Mouse (Mus musculus) liver, embryonic 16.5 days (tissue): ENCODE measurements around the gene 1110032A03Rik. TPM values are rescaled to one million over a fixed set of nuclear protein-coding genes. Genes with fewer than 3 reads are reported as not detected.

ENCODE experiments used
- ATAC-seq: fragments of 200-750 bp; cut with Nextera tagmentation; 2 replicates; pipeline ENCODE4 v1.8.0; 2017; ENCODE audit warnings: low read depth, mild to moderate bottlenecking, moderate number of reproducible peaks, moderate library complexity
- H3K27ac ChIP-seq: fragments of 300-500 bp; sonication (generic); 2 replicates; pipeline ENCODE4 v1.5.1; 2014; ENCODE audit warnings: mild to moderate bottlenecking, low read length
- H3K27me3 ChIP-seq: fragments of 300-500 bp; sonication (generic); 2 replicates; pipeline ENCODE4 v1.6.1; 2014; ENCODE audit warnings: low read depth, low read length, mixed read lengths; ENCODE audit not compliant: control insufficient read depth, insufficient read depth
- H3K36me3 ChIP-seq: fragments of 300-500 bp; sonication (generic); 2 replicates; pipeline ENCODE4 v1.6.1; 2014; ENCODE audit warnings: mild to moderate bottlenecking; ENCODE audit not compliant: control insufficient read depth, insufficient read depth
- H3K4me1 ChIP-seq: fragments of 300-500 bp; sonication (generic); 2 replicates; pipeline ENCODE4 v1.6.1; 2014; ENCODE audit warnings: low read depth, low read length, mixed read lengths; ENCODE audit not compliant: control insufficient read depth
- H3K4me2 ChIP-seq: fragments of 300-500 bp; sonication (generic); 2 replicates; pipeline ENCODE4 v1.6.1; 2014; ENCODE audit warnings: low read depth, low read length, mixed read lengths
- H3K4me3 ChIP-seq: fragments of 300-500 bp; sonication (generic); 2 replicates; pipeline ENCODE4 v1.5.1; 2014; ENCODE audit warnings: low read depth, mild to moderate bottlenecking, low read length
- H3K9ac ChIP-seq: fragments of 300-500 bp; sonication (generic); 2 replicates; pipeline ENCODE4 v1.6.1; 2014; ENCODE audit warnings: low read depth, low read length
- H3K9me3 ChIP-seq: fragments of 300-500 bp; sonication (generic); replicated peaks from 2 replicates; pipeline ENCODE4 v1.6.1; 2016; ENCODE audit warnings: low read length; ENCODE audit not compliant: control insufficient read depth
- WGBS: fragments of 180-500 bp; shearing (Covaris S2); extraction: QIAGEN DNeasy Blood & Tissue Kit; methylation state at CpG from one replicate; pipeline ENCODE4 v1.1.7; 2014; ENCODE audit not compliant: insufficient replicate concordance; 5-methylcytosine and 5-hydroxymethylcytosine counted together
- polyA plus RNA-seq: library from polyadenylated mRNA; unstranded; fragments of >200 nt; fragmentation: Nextera tagmentation; extraction: Ambion mirVana; gene quantifications from 2 replicates; pipeline ENCODE4 v1.2.1, GENCODE M21; 2015

Gene 1110032A03Rik
- polyA plus RNA-seq, 1 experiment from 2014 or later, result 22.6 TPM

GRCm38 (mm10) chr9:50746214-50746677, 29.1 kb downstream of the 1110032A03Rik start, which contains the start of gene 2310030G06Rik:
TSS of gene 2310030G06Rik (minus strand) at chr9:50746536.
- ATAC-seq, result peak; percentile 74
- Histone ChIP-seq H3K4me1 (no peaks in the 10 kb centered on the region; the same call in 1 of the 2 replicates), H3K27me3 (peaks cover 5% of the 10 kb centered on the region; the same call in 1 of the 2 replicates), H3K27ac (peak within 1 kb of the TSS; percentile 69), H3K36me3 (no peaks in the 10 kb centered on the region), H3K4me2 (peak within 1 kb of the TSS; percentile 42), H3K9me3 (no peaks in the 10 kb centered on the region), H3K9ac (peak within 1 kb of the TSS; percentile 57), H3K4me3 (peak within 1 kb of the TSS; percentile 55)
- WGBS, result 12% methylated on average over 19 of the region's 19 CpGs

DNA sequence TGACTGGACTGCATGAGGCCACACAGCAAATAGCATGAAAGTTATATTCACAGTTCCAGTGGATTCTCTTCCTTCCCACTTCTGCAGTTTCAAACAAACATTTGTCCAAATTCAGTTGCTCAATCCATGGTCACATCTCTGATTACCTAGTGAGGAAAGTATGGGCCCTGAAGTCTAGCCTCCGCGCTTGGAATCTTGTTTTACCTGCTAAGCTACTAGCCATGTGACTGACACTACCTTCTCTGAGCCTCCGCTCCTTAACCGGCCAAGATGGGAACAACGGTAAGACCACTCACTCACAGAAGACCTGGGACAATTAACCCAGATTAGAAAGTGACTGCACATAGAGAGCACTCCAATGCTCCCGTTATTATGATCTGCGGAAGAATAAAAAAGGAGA, 29.5 kb downstream of the 1110032A03Rik start:
- no peaks in the 10 kb centered on the region; the same call in 1 of the 2 replicates for H3K4me1 ChIP-seq
- ATAC-seq, result peak; percentile 53; the same call in 1 of the 2 replicates
- H3K27ac ChIP-seq, result peak overlapping the region; percentile 69
- peak overlapping the region; percentile 42 for H3K4me2 ChIP-seq
- 31% methylated on average over 7 of the region's 7 CpGs for WGBS
- H3K9me3 ChIP-seq, result no peaks in the 10 kb centered on the region
- H3K36me3 ChIP-seq, result no peaks in the 10 kb centered on the region
- H3K9ac ChIP-seq, result peak overlapping the region; percentile 57
- H3K27me3 ChIP-seq, result peaks cover 5% of the 10 kb centered on the region; the same call in 1 of the 2 replicates
- H3K4me3 ChIP-seq, result peak overlapping the region; percentile 55

DNA sequence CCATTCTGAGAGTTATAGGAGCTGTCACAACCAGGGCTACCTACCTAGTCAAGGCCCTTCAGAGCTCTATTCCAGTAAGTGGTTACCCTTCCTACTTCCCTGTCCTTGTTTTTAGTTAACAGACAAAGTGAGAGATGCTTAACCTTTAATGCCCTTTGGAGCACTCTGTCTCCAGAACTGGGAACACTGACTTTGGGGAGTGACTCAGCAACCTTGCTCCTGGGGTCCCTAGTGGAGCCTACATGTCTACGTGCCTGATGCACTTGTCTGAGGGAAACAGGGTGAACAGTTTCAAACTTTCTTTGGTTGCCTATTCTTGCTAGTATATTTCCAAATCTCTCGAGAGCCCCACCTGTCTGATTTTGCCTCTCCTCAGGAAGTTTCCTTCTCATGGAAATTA, 32.6 kb downstream of the 1110032A03Rik start:
- H3K4me1 ChIP-seq, result peaks cover 12% of the 10 kb centered on the region
- no peaks in the 10 kb centered on the region for H3K9me3 ChIP-seq
- peaks cover 5% of the 10 kb centered on the region; the same call in 1 of the 2 replicates for H3K27me3 ChIP-seq
- no peak overlapping the region for H3K9ac ChIP-seq
- no peak overlapping the region for H3K4me3 ChIP-seq
- WGBS, result 44% methylated on average over 2 of the region's 2 CpGs
- H3K27ac ChIP-seq, result no peak overlapping the region
- H3K36me3 ChIP-seq, result no peaks in the 10 kb centered on the region
- no peak overlapping the region for H3K4me2 ChIP-seq
- ATAC-seq, result no peak

DNA sequence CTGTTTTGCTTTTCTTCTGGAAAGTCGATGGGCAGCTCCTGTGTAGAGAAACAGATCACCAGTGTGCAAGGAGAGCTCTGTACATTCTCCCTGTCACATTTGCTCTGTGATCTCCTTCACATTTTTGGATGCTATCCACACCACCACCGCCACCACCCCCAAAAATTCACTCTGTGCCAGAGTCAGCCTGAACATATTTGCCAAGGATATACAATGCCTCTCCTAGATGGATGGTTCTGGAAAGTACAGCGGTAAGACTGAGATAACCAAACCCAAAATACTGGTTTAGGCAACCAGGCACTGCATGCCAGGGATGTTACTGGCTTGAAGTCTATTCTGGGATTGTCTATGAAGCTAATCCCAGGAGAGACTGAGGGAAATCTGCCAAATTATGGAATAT, 33.1 kb downstream of the 1110032A03Rik start:
- Histone ChIP-seq H3K36me3 (no peaks in the 10 kb centered on the region), H3K4me3 (no peak overlapping the region), H3K27ac (no peak overlapping the region), H3K4me2 (no peak overlapping the region), H3K9me3 (no peaks in the 10 kb centered on the region), H3K9ac (no peak overlapping the region), H3K27me3 (peaks cover 5% of the 10 kb centered on the region; the same call in 1 of the 2 replicates), H3K4me1 (peaks cover 12% of the 10 kb centered on the region)
- 63% methylated on average over 3 of the region's 3 CpGs for WGBS
- ATAC-seq, result no peak

GRCm38 (mm10) chr9:50740867-50741784, 34.2 kb downstream of the 1110032A03Rik start:
- Histone ChIP-seq H3K9me3 (no peaks in the 10 kb centered on the region), H3K4me3 (no peak overlapping the region), H3K27ac (no peak overlapping the region), H3K27me3 (peaks cover 1% of the 10 kb centered on the region; the same call in 1 of the 2 replicates), H3K4me2 (no peak overlapping the region), H3K36me3 (no peaks in the 10 kb centered on the region), H3K9ac (no peak overlapping the region), H3K4me1 (peaks cover 12% of the 10 kb centered on the region)
- no peak for ATAC-seq
- 63% methylated on average over 14 of the region's 14 CpGs for WGBS

DNA sequence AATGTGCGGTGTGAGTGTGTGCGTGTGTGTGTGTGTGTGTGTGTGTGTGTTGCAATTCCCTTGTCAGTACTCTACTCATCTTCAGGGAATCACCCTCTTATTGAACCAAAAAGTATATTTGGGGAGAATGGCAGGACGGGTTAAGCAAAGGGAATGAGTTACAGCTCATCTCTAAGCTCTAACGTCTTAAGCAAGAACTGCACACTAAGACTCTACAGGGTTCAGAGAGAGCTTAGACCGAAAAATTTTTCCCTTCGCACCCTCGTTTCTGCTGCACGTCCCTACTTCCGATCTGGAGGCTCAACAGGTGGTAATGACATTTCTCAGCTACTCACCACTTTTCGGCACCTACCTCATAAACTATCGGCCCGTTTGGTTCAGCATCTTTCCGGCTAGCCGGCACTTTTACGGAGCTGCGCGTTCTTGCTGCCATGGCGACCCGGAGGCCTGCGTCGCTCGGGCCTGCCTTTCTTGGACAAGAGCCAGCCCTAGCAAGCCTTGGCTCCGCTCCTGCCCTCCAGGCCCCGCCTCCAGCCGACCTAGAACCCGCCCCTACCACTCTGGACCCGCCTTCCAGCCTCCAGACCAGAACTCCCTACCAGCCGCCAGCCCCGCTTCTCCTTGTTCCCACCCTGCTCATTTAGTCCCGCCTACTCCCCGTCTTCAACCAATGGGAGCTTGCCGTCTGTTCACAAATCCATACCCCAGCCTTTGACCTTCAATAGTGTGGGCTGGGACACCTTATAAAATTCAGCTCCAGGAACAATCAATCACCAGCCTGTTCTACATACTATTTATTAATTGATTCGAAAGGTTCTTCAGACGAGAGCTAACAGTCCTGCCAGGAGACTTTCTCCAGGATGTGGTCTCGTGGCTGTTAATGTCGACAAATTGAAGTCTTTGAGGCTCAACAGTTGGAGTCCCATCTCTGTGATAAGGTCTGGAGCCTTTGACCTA, 36.1 kb downstream of the 1110032A03Rik start, which contains the start of gene Dixdc1:
Gene Dixdc1 (minus strand): TSS at position 604 of the 957 bp plus-strand sequence.
- peak within 1 kb of the TSS; percentile 60 for H3K4me2 ChIP-seq
- H3K36me3 ChIP-seq, result no peaks in the 10 kb centered on the region
- H3K9me3 ChIP-seq, result no peaks in the 10 kb centered on the region
- H3K27ac ChIP-seq, result no peak within 1 kb of the TSS
- ATAC-seq, result peak; percentile 99
- H3K27me3 ChIP-seq, result no peaks in the 10 kb centered on the region
- H3K4me1 ChIP-seq, result peaks cover 12% of the 10 kb centered on the region
- 9% methylated on average over 36 of the region's 36 CpGs for WGBS
- H3K9ac ChIP-seq, result no peak within 1 kb of the TSS
- H3K4me3 ChIP-seq, result peak within 1 kb of the TSS; percentile 39

GRCm38 (mm10) chr9:50734989-50735388, 40.3 kb downstream of the 1110032A03Rik start:
- H3K4me1 ChIP-seq, result peaks cover 12% of the 10 kb centered on the region

DNA sequence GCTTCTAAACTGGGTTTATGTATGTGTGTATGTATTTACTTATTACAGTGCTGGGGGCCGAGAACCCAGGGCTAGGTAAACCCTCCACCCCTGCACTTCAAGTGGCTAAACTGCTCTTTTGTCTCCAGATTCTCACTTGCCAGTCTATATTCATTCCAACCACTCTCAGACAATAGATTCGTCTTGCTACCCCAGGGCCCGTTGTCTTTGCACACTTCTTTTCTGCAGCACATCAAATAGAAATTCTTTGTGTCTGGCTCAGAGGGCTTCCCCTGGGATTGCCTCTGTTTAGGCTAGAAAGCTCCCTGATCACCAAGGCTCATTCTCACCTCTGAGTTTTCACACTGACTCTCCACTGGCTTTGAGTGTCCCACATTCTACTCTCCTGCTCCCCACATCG, 42.8 kb downstream of the 1110032A03Rik start:
- no peaks in the 10 kb centered on the region for H3K4me1 ChIP-seq
- no peaks in the 10 kb centered on the region for H3K9me3 ChIP-seq
- 41% methylated on average over 4 of the region's 4 CpGs for WGBS
- H3K9ac ChIP-seq, result no peak overlapping the region
- peaks cover 9% of the 10 kb centered on the region for H3K27me3 ChIP-seq
- H3K27ac ChIP-seq, result no peak overlapping the region
- ATAC-seq, result no peak
- no peaks in the 10 kb centered on the region for H3K36me3 ChIP-seq
- H3K4me2 ChIP-seq, result no peak overlapping the region
- no peak overlapping the region for H3K4me3 ChIP-seq

More at GRCm38 (mm10) chr9:50734989-50735388, 40.3 kb downstream of the 1110032A03Rik start:
- no peaks in the 10 kb centered on the region for H3K9me3 ChIP-seq
- WGBS, result 3% methylated on average over 9 of the region's 9 CpGs
- H3K27ac ChIP-seq, result no peak overlapping the region
- H3K36me3 ChIP-seq, result no peaks in the 10 kb centered on the region
- H3K9ac ChIP-seq, result no peak overlapping the region
- no peaks in the 10 kb centered on the region for H3K27me3 ChIP-seq
- no peak for ATAC-seq
- no peak overlapping the region for H3K4me3 ChIP-seq
- H3K4me2 ChIP-seq, result no peak overlapping the region
